Mouse (Mus musculus) hindbrain, embryonic 16.5 days (tissue): ENCODE data around the gene Borcs5. TPM values are rescaled to one million over a fixed set of nuclear protein-coding genes. Genes with fewer than 3 reads are reported as not detected.

Experiments used
- ATAC-seq: fragments of 200-750 bp; cut with Nextera tagmentation; 2 replicates; pipeline ENCODE4 v1.8.0; 2017; ENCODE audit warnings: moderate TSS enrichment, moderate library complexity
- H3K27ac ChIP-seq: fragments of 300-500 bp; sonication (generic); 2 replicates; pipeline ENCODE4 v1.5.1; 2014; ENCODE audit warnings: low read depth, mild to moderate bottlenecking, control low read depth, low read length, moderate library complexity
- H3K27me3 ChIP-seq: fragments of 300-500 bp; sonication (generic); replicated peaks from 2 replicates; pipeline ENCODE4 v1.6.1; 2014; ENCODE audit warnings: low read length; ENCODE audit not compliant: control insufficient read depth, insufficient read depth
- H3K36me3 ChIP-seq: fragments of 300-500 bp; sonication (generic); 2 replicates; pipeline ENCODE4 v1.6.1; 2014; ENCODE audit warnings: mild to moderate bottlenecking, low read length, moderate library complexity, mixed read lengths; ENCODE audit not compliant: control insufficient read depth, insufficient read depth
- H3K4me1 ChIP-seq: fragments of 300-500 bp; sonication (generic); 2 replicates; pipeline ENCODE4 v1.6.1; 2014; ENCODE audit warnings: low read depth, low read length; ENCODE audit not compliant: control insufficient read depth, insufficient read depth
- H3K4me2 ChIP-seq: fragments of 300-500 bp; sonication (generic); 2 replicates; pipeline ENCODE4 v1.6.1; 2014; ENCODE audit warnings: mild to moderate bottlenecking, low read length, control low read depth, moderate library complexity
- H3K4me3 ChIP-seq: fragments of 300-500 bp; sonication (generic); 2 replicates; pipeline ENCODE4 v1.5.1; 2014; ENCODE audit warnings: mild to moderate bottlenecking, low read length, control low read depth, moderate library complexity
- H3K9ac ChIP-seq: fragments of 300-500 bp; sonication (generic); 2 replicates; pipeline ENCODE4 v1.6.1; 2014; ENCODE audit warnings: low read depth, mild to moderate bottlenecking, control low read depth, low read length, moderate library complexity
- H3K9me3 ChIP-seq: fragments of 300-500 bp; sonication (generic); 2 replicates; pipeline ENCODE4 v1.6.1; 2014; ENCODE audit warnings: mild to moderate bottlenecking, low read length, moderate library complexity; ENCODE audit not compliant: control insufficient read depth
- WGBS: fragments of 180-500 bp; shearing (Covaris S2); extraction: QIAGEN DNeasy Blood & Tissue Kit; methylation state at CpG from one replicate; pipeline ENCODE4 v1.1.7; 2014; 5-methylcytosine and 5-hydroxymethylcytosine counted together
- polyA plus RNA-seq: library from polyadenylated mRNA; unstranded; fragments of >200 nt; fragmentation: Nextera tagmentation; extraction: Ambion mirVana; gene quantifications from 2 replicates; pipeline ENCODE4 v1.2.1, GENCODE M21; 2015

The Borcs5 gene
- 39.3 and 42.8 TPM in 2 replicates for polyA plus RNA-seq

DNA sequence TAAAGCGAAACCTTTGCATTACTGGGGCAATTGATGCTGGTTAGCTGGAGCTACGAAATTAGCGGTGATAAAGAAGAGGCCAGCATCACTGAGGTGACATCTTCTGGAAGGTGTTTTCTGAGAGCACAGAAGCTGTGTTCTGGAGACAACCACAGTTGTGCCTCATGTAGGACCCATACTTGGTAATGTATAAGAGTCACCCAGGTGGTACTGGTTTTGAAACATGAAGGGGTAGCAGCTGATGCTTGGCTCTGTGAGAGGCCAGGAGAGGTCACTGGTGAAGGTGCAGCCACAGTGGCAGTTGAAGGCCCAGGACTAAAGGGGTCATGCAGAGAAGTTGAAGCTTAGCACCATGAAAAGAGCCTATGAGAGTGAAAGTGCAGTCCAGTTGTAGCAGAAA, at the start of gene Borcs5:
TSS of gene Borcs5 (plus strand) at position 301 of the 400 bp plus-strand sequence.
- Histone ChIP-seq H3K9ac (no peak within 1 kb of the TSS), H3K27me3 (no peaks in the 10 kb centered on the region), H3K9me3 (no peaks in the 10 kb centered on the region), H3K4me3 (no peak within 1 kb of the TSS), H3K4me2 (no peak within 1 kb of the TSS), H3K27ac (no peak within 1 kb of the TSS), H3K36me3 (no peaks in the 10 kb centered on the region), H3K4me1 (peaks cover 3% of the 10 kb centered on the region)
- whole genome bisulfite sequencing: 94% methylated on average over 3 of the region's 3 CpGs
- no peak for ATAC-seq

- no peaks in the 10 kb centered on the region for H3K36me3 ChIP-seq
- no peaks in the 10 kb centered on the region for H3K27me3 ChIP-seq
- no peaks in the 10 kb centered on the region for H3K4me1 ChIP-seq
- 78% methylated on average over 2 of the region's 2 CpGs for WGBS
- H3K4me2 ChIP-seq: no peak overlapping the region
- no peak overlapping the region for H3K27ac ChIP-seq
- no peak overlapping the region for H3K4me3 ChIP-seq
- no peaks in the 10 kb centered on the region for H3K9me3 ChIP-seq
- H3K9ac ChIP-seq: no peak overlapping the region
- no peak for ATAC-seq
These were observed 47.7 kb upstream of the Borcs5 start for GRCm38 (mm10) chr6:134591614-134592013.

DNA sequence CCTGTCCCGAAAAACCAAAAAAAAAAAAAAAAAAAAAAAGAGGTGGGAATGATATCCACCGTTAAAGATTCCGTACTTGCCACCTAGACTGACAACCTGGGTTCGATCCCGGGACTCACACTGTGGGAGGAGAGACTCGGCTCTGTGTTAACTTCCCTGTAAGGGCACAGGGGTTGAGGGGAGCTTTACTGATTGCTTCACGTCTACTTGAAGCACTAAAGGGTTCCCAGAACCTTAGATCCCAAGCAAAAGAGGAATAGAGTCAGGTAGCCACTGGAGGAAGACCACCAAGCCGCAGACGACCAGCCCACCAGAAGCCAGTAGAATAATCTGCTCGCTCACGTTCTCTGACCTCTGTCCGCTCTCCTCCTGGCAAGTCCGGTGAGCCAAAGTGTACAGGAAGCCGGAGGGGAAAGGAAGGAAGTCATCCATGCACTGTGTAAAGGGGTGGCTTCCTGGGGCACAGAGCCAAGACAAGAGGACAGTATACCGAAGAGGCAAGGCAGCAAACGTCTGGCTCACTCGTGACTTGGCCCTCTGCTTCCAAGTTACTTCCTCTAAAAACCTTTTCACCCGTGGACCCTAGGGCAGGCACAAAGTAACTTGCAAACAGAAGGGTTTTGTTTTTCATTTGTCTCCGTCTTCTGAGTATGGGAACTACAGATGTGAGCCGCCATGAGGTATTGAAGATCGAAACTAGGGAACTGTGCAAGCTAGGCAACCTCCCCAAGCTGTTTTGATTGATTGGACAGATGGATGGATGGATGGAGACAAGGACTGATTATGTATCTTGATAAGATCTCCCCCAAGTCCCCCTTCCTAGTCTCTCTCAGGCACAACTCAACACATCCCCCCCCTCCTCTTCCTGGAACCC, 44.5 kb upstream of the Borcs5 start:
- Histone ChIP-seq H3K9me3 (peaks cover 2% of the 10 kb centered on the region; the same call in 1 of the 2 replicates), H3K9ac (no peak overlapping the region), H3K27me3 (no peaks in the 10 kb centered on the region), H3K4me2 (no peak overlapping the region; the same call in 1 of the 2 replicates), H3K36me3 (no peaks in the 10 kb centered on the region), H3K27ac (no peak overlapping the region), H3K4me3 (no peak overlapping the region), H3K4me1 (no peaks in the 10 kb centered on the region)
- 82% methylated on average over 21 of the region's 21 CpGs for WGBS
- ATAC-seq: no peak

DNA sequence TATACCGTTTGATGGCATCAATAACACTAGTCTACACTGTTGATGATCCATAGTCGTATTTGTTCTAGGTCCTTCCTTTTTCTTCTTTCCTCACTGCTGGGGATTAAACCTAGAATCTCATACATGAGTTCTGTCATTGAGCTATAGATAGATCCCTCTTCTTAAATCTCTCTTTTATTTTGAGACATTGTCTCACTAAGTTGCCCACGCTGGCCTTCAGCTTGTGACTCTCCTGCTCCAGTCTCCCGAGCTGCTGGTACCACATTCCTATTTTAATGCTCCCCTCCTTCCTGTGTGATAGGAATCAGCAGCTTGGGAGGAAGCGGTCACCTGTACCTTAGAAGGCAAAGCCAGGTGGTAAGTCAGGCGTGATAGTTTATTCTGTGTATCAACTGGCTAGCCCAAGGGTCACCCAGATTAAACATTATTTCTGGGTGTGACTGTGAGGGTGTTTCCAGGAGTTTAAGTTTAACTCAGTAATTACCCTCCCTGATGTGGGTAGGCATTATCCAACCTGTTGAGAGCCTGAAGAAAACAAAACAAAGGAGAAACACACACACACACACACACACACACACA, 41.6 kb upstream of the Borcs5 start:
- ATAC-seq: no peak
- peaks cover 2% of the 10 kb centered on the region; the same call in 1 of the 2 replicates for H3K9me3 ChIP-seq

GRCm38 (mm10) chr6:134599239-134599638, 40.1 kb upstream of the Borcs5 start:
- Histone ChIP-seq H3K27ac (no peak overlapping the region), H3K4me3 (no peak overlapping the region), H3K27me3 (no peaks in the 10 kb centered on the region), H3K9me3 (peaks cover 2% of the 10 kb centered on the region; the same call in 1 of the 2 replicates), H3K4me2 (no peak overlapping the region), H3K9ac (no peak overlapping the region), H3K4me1 (no peaks in the 10 kb centered on the region), H3K36me3 (no peaks in the 10 kb centered on the region)
- 67% methylated on average over 1 of the region's 1 CpGs for WGBS
- no peak for ATAC-seq

More for the DNA sequence above, 41.6 kb upstream of the Borcs5 start:
- H3K36me3 ChIP-seq: no peaks in the 10 kb centered on the region
- no peaks in the 10 kb centered on the region for H3K27me3 ChIP-seq
- no peak overlapping the region for H3K9ac ChIP-seq
- H3K4me3 ChIP-seq: no peak overlapping the region
- H3K27ac ChIP-seq: no peak overlapping the region
- H3K4me2 ChIP-seq: no peak overlapping the region
- no peaks in the 10 kb centered on the region for H3K4me1 ChIP-seq
- WGBS: 92% methylated on average over 6 of the region's 6 CpGs

- H3K4me3 ChIP-seq: no peak overlapping the region
- no peak overlapping the region for H3K27ac ChIP-seq
- H3K4me2 ChIP-seq: no peak overlapping the region
- WGBS: 67% methylated on average over 7 of the region's 7 CpGs
- no peaks in the 10 kb centered on the region for H3K4me1 ChIP-seq
- no peak overlapping the region for H3K9ac ChIP-seq
- H3K36me3 ChIP-seq: no peaks in the 10 kb centered on the region
- H3K9me3 ChIP-seq: peaks cover 2% of the 10 kb centered on the region; the same call in 1 of the 2 replicates
- H3K27me3 ChIP-seq: no peaks in the 10 kb centered on the region
- ATAC-seq: no peak
These were observed 38.2 kb upstream of the Borcs5 start for GRCm38 (mm10) chr6:134601130-134601529.

DNA sequence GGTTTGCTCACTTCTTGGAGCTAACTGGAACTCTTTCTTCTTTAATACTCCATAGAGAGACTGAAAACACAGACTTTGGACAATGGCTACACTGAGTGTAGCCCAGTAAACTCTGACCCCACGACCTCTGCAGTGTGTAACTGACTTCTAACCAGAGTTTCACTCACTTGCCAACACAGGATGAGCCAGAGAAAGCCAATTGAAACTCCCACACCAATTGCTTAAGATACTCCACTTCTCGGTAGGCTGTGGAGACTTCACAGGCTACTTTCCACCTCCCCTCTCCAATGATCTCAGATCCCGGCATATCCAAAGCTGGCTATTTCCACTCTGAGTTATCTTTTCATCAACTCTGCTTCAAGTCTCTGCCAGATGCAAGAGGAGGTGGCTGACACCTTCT, 37.5 kb upstream of the Borcs5 start:
- no peaks in the 10 kb centered on the region for H3K4me1 ChIP-seq
- no peak overlapping the region for H3K9ac ChIP-seq
- 54% methylated on average over 3 of the region's 3 CpGs for WGBS
- H3K36me3 ChIP-seq: no peaks in the 10 kb centered on the region
- no peak overlapping the region for H3K4me3 ChIP-seq
- no peaks in the 10 kb centered on the region for H3K27me3 ChIP-seq
- H3K27ac ChIP-seq: no peak overlapping the region
- H3K9me3 ChIP-seq: peaks cover 2% of the 10 kb centered on the region; the same call in 1 of the 2 replicates
- no peak for ATAC-seq
- no peak overlapping the region for H3K4me2 ChIP-seq

- no peak for ATAC-seq
- Histone ChIP-seq H3K27ac (no peak overlapping the region), H3K36me3 (no peaks in the 10 kb centered on the region), H3K4me3 (no peak overlapping the region), H3K9me3 (peaks cover 2% of the 10 kb centered on the region; the same call in 1 of the 2 replicates), H3K27me3 (no peaks in the 10 kb centered on the region), H3K9ac (no peak overlapping the region), H3K4me2 (no peak overlapping the region), H3K4me1 (no peaks in the 10 kb centered on the region)
- 58% methylated on average over 10 of the region's 10 CpGs for WGBS
These were observed 36.8 kb upstream of the Borcs5 start for GRCm38 (mm10) chr6:134602371-134603003.

DNA sequence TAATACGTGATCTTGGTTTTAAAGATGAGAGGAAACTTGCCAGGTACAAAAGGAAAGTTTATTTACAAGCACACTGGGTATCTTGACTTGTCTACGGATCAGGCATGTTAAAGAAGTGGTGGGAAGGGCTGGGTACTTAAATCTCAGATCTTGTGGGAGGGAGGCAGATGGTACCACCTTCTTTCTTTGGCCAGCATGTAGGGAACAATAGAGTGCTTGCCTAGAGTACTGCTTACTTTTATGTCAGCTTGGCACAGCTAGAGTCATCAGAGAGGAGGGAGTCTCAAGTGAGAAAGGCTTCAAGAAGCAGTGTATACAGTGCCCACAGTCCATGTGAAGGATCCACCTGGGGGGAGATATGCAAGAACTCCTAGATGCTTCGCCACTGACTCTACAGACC, 34.1 kb upstream of the Borcs5 start:
- H3K9ac ChIP-seq: no peak overlapping the region
- 94% methylated on average over 3 of the region's 3 CpGs for WGBS
- no peaks in the 10 kb centered on the region for H3K27me3 ChIP-seq
- ATAC-seq: no peak
- H3K4me1 ChIP-seq: no peaks in the 10 kb centered on the region
- no peaks in the 10 kb centered on the region for H3K36me3 ChIP-seq
- no peak overlapping the region for H3K27ac ChIP-seq
- H3K4me2 ChIP-seq: no peak overlapping the region
- H3K9me3 ChIP-seq: no peaks in the 10 kb centered on the region
- H3K4me3 ChIP-seq: no peak overlapping the region
